Mouse (Mus musculus) A20 (cell line): ENCODE measurements around the gene Fbxl7.

ENCODE experiments used
- DNase-seq: peaks from one replicate; pipeline ENCODE4 v3.0.0-alpha.2; 2011; ENCODE audit warnings: low read depth, low spot score

Gene Fbxl7

DNA sequence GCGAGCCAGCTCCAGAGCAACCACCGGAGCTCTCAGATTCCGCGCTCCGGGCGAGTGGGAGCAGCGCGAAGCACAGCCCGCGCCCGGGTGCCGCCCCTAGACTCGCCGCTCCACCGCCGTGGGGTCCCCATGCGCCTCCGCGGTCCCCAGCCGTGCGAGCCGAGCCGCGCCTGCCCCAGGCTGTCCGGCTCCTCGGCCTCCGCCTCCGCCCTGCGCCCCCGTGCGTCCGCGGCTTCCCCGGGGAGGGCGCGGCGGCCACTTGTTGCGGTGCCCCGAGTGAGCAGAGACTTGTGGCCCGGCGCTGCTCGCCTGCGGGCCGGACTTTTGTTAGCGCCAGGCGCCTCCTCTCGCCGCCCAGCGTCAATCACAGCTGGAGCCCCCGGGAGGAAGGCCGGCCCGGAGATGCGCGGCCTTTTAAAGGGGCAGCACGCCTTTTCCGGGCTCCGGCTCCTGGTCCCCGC, at the start of gene Fbxl7:
Gene Fbxl7 (minus strand): TSS at position 330 of the 461 bp plus-strand sequence.
- no peak for DNase-seq

DNA sequence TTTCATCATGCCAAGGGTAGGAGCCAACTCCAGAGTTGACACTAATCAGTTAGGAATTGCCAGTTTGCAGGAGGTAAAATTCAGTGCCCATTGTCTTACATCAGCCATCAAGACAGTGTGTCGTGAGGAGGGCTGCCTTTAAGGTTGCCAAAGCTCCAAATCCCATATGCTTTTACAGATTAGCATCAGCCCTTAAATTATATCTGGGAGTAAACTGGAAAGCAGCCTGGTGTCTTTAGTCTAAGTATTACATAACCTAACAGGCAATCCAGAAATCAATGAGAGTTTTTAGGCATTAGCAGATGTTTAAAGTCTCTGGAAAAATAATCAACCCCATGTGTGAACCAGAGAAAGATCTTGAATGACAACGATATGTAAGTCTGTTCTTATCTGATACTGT, 26.6 kb upstream of the Fbxl7 start:
- DNase-seq, result no peak

DNA sequence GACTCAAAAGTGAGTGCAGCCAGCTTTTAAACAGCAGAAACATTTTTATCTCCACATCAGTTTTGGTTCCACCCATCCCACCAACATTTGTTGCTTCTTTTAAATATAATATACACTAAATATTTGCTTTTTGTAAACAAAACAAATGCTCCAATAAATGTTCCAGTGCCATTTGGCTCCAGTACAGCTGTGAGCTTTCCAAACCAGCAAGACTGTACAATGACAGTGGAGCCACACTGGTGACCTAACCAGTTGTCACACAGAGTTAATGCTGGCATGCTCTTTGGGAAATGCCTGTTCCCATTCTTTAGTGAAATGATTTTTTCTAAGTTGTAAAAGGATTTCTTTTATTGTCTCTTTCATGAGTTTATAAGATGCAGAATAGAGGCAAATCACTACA, 18.0 kb upstream of the Fbxl7 start:
- DNase-seq, result no peak

DNA sequence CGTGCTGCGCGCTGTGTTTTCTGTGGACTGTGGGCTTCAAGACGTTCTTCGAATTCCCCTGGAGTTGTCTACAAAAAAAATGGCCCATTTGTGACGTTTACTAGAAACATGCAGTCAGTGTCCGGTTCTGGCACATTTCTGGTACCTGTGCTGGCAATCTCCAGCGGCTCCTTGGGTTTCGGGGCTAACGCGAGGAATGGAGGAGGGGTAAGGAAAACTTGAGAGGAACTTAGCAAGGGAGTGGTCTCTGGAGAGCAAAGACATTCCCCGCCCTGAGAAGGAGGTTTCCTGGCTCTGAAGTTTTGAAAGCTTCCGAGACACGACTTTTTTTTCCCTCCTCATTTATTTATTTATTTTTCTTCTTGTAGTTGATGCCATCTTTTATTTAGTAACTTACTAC, 381 bp upstream of the Fbxl7 start:
- DNase-seq, result no peak

DNA sequence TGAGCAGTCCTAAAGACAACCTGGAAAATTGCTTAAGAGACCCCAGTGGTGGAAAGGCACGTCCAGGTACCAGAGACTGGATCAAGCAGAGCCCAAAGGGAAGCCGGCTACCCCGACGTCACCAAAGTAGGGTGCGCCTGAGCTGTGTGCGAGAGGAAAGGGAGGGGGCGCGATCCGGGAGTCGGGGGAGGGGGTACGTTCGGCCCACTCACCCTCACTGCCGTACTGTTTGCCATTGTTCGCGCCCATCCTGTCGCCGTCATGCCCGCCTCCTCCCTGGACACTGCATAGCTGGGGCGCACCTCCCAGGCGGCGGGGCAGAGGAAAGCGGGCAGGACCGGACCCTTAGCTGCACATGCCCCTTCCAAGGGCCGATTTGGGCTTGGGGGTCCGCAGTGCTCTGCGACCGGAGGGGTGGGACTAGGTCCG, 565 bp downstream of the Fbxl7 start:
- no peak for DNase-seq

DNA sequence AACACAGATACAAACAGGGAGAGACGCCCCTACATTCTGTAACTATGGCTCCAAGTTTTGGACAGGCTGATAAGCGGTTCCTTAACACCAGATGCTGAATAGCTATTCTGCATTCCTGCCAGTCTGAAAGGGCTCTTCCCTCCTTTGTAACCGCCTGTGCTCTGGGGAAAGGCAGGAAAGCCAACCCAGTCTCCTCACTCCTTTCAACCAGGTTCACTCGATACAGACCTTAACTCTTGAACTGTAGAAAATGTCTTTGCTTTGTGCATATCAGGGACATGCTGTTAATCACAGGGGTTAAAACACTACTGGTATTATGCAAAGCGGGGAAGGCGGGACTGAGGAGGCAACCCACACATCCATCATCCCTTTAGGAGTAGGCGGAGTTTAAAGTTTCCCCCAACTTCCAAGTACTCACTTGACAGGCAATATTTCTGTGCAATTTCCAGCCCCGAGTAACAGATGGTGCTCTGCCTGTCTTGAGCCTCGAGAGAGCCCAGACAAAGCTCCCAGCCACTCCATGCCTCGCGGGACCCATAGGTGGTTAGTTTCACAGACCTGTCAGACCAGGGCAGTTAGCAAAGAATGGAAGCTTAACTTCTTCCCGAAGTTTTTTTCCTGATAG, 1.2 kb downstream of the Fbxl7 start:
- no peak for DNase-seq

DNA sequence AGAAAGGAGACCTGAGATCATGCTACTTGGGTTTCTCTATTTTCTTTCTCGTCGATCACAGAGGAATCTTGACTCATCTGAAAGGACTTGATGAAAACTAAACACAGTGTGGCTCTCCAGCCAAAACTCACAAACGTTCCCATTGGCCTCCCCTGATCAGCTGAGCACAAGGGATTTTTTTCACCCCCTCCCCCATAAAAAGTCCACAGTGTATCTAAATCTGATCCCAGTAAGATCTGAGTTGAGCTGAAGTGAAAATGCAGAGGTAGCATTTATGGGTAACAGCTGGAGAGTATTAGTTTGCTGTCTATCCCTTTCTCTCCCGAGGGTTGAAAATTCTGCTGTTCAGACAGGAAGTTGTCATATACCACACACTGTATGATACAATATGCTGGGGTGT, 2.2 kb downstream of the Fbxl7 start:
- no peak for DNase-seq

DNA sequence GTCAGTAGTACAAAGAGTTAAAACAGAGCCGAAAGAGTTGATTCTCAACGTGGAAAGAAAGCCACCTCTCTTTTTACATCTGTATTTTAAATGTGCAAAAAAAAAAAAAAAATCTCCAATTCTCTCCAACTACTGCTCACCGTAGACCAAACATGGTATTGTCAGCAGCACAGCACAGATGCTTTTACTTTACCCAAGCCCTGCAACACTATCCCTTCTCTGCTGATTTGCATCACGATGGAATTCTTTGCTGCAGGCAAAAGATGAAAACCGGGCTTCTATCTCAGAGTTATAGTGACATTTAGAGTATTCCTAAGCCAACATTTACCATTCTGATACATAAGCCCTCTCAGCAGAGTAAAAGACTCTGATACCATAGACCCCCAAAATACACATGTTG, 5.4 kb downstream of the Fbxl7 start:
- DNase-seq, result no peak

DNA sequence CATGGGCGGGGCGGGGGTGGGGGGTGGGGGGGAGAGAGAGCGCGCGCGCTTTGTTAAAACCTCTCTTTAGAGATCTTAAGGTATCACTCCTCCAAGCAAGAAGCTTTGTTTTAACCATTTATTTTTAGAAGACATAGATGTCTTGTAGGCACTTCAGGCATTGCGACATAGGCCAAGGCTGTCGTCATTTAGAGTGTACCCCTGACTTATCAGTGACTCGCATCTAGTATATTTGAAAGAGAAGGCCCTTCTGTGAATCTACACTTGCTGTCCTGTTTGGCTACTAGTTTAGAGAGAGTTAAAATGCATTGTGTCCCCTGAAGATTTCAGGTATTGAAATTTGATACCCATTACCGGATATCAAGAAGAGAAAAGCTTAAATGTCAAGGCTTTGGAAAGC, 7.2 kb downstream of the Fbxl7 start:
- no peak for DNase-seq

DNA sequence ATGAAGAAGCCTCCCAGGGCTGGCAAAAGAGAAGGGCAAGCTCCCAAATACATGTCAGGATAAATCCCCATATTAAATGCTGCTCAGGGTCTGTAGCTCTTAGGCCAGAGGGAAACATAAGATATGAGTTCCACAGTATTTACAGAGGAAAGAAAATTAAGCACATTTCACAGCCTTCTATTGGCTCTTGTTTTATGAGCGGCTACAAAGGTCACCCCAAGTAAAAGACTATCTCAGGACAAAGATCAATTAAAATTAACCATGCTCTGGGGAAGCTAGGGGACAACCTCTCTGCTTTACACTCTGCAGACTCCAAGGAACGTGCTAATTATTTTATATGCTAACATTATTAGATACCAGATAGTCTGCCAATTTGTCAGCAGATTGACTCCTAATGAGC, 9.4 kb downstream of the Fbxl7 start:
- no peak for DNase-seq

DNA sequence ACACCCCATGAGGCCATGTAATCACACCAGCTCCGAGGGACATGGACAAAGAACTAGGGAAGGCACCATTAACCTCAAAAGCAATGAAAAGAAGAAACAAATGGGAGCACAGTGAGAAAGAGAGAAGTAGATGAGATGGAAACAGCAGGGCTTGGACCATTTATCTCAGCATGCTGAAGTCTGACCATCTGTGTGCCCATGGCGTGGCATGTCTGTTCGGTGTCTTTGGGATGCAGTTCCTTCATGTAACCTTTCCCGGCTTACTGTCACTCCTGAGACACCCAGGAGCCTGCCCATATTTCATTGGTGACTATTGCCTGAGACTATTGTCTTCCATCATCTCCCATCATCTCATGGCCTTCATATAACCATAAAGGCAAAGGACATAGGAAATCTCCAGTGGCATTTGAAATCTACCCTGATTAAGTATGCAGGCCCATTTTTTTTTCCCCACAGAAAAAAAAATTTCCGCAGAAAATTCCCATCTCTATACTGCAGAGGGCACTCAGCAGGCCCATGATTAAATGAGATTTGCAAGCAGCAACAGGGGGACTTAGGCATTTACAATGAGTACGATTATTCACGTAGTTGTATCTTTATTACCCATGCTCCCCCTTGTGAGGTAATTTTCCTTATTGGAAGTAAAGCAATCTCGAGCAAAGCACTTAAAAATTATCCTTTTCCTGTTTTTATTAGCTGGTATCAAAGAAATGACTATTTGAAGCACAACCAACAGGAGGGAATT, 15.0 kb downstream of the Fbxl7 start:
- DNase-seq, result no peak

DNA sequence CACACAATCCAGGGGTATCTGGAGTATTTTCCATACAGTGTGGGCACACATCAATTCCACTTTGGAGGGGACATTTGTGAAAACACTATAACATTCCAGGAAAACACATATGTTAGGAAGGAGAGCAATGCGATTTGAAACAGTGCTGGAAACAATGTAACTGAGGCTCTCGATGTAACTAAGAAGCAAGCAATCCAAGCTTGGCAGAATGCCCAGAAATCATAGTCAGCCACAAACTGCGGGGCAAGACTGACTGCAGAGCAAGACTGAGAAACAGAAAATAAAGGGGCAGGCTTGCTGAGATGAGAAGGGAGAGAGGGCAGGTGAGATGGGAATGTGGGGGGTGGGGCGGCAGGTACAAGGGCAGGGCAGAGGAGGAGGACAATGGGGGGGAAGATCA, 19.7 kb downstream of the Fbxl7 start:
- DNase-seq, result no peak

DNA sequence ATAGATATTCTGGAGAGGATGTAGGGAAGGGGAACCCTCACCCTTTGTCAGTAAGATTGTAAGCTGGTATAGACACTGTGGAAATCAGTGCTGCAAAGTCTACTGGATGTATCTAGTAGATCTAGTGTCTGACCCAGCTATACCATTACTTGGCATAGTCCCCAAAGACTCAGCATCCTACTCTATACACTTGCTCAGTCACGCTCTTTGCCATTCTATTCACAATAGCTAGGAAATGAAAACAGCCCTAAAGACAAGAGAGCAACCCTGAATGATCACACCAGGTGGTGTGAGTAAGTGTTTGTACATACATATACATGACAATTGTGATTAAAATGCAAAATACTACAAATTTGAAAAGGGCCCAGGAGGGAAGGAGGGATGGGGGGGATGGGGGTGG, 23.1 kb downstream of the Fbxl7 start:
- no peak for DNase-seq

DNA sequence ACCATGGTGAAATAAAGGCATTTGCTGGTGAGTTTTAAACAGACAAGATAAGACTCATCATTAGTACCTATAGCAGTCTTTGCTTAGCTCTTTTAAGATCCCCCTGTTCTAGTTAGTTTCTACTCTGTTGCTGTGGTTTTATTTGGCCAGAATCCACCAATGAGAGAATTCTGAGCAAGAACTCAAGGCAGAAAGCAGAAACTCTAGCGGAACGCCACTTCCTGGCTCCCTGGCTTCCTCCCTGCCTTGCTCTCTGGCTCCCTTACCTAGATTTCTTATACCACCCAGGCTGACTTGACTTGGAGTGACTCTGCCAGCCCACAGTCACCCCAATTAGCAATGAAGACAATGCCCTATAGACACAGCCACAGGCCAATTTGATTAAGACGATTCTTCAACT, 26.2 kb downstream of the Fbxl7 start:
- DNase-seq, result no peak

DNA sequence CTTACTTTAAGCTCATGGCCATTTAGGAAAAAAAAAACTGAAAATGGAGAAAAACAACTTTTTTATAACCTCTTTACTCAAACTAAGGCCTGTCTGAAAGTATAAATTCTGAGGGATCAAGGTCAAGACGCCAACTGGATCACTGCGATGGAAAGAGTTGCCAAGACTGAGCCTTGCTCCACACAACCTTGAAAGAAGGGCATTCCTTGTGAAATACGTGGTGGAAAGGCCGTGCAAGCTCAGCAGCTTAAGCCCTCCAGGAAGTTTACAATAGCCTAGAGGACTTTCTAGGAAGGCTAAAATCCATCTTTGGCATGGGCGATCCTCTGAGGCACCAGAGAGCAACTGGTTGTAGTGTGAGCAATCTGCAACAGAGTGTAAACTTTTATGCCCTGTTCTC, 27.9 kb downstream of the Fbxl7 start:
- DNase-seq, result no peak

DNA sequence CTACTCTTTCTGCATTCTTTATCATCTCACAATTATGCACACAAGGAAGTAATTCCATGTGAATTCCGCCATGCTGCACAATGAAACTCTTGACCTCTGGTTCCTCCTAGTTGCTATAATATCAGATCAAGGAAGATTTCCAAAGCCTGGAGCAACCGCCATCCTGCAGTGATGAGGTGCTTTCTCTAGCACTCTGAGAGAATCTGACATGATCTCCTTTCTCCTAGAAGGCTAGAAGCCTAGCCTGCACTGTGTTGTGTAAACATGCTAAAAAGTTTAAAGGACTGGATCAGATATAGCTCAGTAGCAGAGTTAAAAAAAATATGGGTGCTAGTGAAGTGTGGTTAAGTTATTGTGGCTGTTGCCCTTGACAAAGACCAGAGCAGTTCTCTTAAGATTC, 33.2 kb downstream of the Fbxl7 start:
- DNase-seq, result no peak

DNA sequence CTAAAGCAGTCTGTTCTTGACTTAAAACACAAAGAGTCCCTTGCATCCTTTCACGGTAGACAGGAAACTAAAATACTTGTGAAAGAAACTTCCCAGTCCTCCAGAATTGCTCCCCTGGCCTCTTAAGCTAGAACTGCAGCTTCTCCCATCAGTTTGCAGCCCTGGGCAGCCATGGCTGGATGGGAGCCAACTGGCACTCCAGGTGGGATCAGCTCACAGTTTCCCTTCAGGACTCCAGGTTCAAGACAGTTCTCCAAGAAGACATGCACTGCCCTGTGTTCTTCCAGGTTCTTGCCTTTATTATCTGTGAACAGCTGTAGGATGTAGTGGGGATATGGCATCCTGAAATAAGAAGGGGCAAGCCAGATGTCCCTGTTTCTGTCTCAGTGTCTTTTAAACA, 45.8 kb downstream of the Fbxl7 start:
- DNase-seq, result no peak

DNA sequence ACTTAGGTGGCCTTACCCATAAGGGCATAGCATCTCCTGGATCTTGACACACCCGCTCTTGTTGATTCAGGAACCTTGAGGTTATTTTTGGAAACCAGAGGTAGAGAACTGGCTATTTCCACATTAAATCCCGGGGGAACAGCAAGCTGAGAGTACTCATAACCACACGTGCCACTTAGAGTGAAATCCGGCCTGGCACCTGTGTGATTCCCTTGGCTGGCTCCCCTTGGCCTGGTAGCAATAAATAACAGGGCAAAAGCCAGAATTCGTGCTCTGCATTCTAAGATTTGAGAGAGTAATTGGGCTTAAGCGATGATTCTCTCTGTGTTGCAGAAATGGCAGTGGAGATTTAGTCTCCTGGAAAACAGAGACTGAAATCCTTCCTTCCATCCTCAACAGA, 53.2 kb downstream of the Fbxl7 start:
- no peak for DNase-seq

DNA sequence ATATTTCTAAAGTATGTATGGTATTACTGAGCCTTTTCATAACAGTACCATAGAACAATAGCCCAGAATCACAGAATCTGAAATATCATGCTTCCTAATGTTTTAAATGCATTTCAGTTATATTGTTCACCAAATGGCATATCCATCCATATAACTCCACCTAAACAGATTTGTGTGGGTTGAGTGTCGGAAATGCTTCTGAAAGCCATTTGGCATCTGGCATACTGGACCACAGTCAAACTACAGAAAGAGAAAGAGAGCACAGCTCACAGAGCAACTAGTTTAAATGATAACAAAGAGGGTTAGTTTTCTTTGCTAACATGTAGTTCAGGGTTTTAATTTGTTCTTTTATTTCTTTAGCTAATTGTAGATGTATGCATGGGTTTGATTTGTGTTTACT, 57.0 kb downstream of the Fbxl7 start:
- DNase-seq, result no peak

DNA sequence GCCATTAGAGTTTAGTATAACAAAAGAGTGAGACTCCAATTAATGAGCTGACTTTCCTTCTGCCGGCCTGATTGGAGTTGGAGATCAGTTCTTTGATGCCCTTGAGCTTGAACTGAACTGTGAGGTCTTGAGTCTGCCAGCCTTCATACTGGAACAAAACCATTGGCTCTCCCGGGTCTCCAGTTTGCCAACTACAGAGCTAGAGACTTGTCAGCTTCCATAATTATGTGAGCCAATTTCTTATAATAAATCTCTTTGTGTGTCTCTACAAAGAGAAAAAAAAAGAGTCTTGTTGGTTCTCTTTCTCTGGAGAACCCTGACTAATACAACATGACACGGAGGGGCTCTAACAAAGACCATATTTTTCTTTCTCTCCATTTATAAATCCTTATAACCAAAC, 58.2 kb downstream of the Fbxl7 start:
- DNase-seq, result no peak

DNA sequence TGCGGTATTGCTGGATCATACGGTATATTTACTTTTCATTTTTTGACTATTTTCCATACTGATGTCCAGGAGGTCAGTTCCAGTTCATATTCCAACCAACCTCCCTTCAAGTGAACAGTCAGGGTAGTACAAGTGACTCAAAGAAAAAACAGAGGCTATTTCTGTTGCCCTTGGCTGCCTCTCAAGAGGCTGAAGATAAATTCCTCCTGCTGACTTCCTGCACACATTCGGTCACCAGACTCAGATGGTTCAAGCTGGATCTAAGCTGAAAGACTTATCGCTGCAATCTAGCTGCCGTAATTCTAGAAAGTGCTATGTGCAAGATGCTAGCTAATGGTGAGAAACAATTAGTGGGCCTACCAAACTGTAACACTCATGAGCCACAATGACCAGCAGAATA, 61.0 kb downstream of the Fbxl7 start:
- no peak for DNase-seq

DNA sequence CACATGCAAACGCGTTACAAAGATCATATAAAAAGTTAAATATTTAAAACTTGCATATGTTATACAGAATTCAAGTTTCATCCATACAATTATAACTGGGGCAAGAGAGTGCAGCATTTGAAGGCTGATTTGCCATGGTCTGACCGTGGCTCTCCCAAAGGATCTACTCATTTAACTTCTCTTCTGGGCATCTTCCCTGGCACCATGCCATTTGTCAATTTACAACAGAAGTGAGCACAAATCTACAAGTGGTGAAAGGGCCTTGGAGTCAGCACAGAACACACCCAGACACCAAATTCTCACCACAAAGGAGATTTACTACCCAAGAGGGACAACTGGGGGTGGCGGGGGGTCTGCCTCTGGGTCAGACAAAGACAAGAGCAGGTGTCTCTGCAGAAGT, 64.2 kb downstream of the Fbxl7 start:
- no peak for DNase-seq

DNA sequence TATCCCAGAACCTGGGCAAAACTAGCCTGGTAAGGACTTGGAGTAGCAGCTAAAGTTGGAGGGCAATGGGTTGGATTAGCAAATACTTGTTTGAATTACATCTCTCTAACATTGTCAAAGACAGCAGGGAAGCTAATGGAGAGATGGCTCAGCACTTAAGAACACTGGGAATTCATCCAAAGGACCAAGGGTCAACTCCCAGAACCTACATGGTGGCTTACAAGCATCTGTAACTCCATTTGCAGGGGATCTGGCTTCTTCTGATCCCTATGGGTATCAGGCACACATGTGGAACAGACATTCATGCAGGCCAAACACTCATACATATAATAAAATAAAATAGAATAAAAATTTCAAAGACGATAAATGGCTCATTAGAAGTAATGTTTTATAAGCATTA, 78.4 kb downstream of the Fbxl7 start:
- no peak for DNase-seq

DNA sequence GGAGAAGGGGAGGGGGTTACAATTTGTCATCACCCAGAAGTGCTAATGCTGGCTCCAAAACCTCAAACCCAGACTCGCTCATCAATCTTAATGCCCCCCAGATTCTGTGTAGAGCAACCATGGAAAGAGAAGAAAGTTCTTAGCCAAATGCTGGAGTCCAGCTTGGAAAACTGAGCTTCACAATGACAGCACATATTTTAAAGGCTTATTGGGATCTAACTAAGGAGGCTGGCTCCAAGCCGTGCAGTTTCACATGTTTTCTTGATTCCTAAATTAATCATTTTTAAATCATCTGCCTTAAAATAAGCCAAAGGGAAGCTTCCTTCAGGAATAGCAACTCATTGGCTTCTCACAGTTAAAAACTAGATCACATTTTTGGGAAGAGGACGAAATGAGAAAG, 82.5 kb downstream of the Fbxl7 start:
- DNase-seq, result no peak
